Mouse (Mus musculus) lung, adult 2 months (tissue): ENCODE results near the gene 5730596B20Rik. TPM values are rescaled to one million over a fixed set of nuclear protein-coding genes. Genes with fewer than 3 reads are reported as not detected.

Experiments
- DNase-seq: peaks from one replicate; pipeline ENCODE4 v3.0.0; 2022
- H3K4me1 ChIP-seq: fragments of 200-500 bp; 2 replicates; pipeline ENCODE4 v1.6.1; 2011; ENCODE audit warnings: low read length; ENCODE audit not compliant: control insufficient read depth, insufficient read depth
- H3K4me3 ChIP-seq: fragments of 200-500 bp; replicated peaks from 2 replicates; pipeline ENCODE3; 2011; ENCODE audit warnings: low read depth, mild to moderate bottlenecking, control low read depth, low read length; ENCODE audit errors: extremely low read depth
- CTCF ChIP-seq: fragments of 200-500 bp; IDR thresholded peaks from 2 replicates; pipeline ENCODE4 v1.5.1; 2011; ENCODE audit warnings: mild to moderate bottlenecking, low read length, control low read depth; ENCODE audit not compliant: insufficient read depth
- POLR2A ChIP-seq: fragments of 200-500 bp; IDR thresholded peaks from 2 replicates; pipeline ENCODE4 v1.6.1; 2011; ENCODE audit warnings: low read depth, mild to moderate bottlenecking, control low read depth, low read length, borderline replicate concordance; ENCODE audit errors: extremely low read depth
- WGBS: fragments of 180-500 bp; shearing (Covaris S2); methylation state at CpG from one replicate; pipeline ENCODE4 v1.1.7; 2018; 5-methylcytosine and 5-hydroxymethylcytosine counted together
- polyA plus RNA-seq: library from polyadenylated mRNA; depleted of rRNA; stranded (reverse); fragments of >200 nt; gene quantifications from 2 replicates; pipeline ENCODE4 v1.2.3, GENCODE M21; 2012

The 5730596B20Rik gene
- polyA plus RNA-seq, 1 experiment, result 0.26 TPM

DNA sequence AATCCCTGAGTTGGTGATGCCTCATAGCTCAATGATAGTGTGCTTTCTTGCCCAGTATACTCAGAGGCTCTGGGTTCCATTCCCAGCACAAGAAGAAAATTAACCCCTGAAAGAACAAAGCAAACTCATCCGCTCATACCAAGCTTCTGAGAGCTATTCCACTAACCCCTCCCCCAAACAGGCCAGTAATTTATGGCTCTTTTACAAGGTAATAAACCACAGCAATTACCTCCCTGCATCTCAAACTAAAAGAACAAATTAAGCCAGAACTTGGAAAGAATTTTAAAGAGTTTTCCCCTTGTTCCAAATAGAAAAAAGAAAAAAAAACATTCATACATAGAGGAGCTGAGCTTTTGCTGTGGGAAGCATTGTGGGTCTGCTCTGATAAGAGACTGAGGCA is 5.5 kb downstream of the 5730596B20Rik start:
- TF ChIP-seq POLR2A, result no peak
- no peak for TF ChIP-seq CTCF
- no peaks in the 10 kb centered on the region for H3K4me1 ChIP-seq
- 62% methylated on average over 1 of the region's 1 CpGs for WGBS
- H3K4me3 ChIP-seq, result no peak overlapping the region
- DNase-seq, result peak; percentile 0

DNA sequence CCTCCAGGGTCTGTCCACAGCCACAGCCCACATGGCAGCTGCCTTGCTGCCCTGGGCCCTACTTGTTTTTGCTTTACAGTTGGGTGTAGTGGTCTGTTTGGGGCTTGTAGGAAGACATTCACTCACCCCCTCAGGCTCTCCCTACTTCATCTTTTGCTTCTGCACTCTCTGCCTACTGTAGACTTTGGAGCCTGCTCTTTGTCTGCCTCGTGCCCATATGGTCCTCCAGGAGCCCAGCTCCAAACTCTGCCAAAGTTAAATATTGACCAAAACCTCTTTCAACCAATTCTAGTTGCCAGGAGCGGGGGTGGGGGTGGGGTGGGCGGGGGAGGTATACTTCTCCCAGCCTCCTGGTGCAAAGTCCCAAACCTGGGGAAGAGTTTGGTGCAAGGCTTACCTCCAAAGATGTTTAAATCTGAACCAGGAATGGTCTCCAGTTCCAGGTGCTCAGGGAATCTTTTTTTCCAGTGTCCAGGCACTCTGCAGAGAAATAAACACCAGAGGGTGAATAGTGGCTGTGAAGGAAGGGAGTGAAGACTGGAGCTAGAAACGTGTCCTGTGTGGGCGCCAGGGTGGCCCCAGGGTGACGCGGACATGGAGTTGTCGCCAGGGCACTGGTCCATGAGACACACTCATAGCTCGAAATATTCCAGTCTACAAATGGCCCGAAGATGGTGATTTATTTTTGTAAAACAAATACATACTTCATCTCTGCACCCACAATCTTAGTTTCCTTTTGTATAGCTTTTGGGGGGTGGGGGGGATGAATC is 6.2 kb downstream of the 5730596B20Rik start:
- no peak for DNase-seq
- TF ChIP-seq CTCF, result no peak
- TF ChIP-seq POLR2A, result no peak
- 51% methylated on average over 10 of the region's 10 CpGs for WGBS
- H3K4me3 ChIP-seq, result no peak overlapping the region
- no peaks in the 10 kb centered on the region for H3K4me1 ChIP-seq

DNA sequence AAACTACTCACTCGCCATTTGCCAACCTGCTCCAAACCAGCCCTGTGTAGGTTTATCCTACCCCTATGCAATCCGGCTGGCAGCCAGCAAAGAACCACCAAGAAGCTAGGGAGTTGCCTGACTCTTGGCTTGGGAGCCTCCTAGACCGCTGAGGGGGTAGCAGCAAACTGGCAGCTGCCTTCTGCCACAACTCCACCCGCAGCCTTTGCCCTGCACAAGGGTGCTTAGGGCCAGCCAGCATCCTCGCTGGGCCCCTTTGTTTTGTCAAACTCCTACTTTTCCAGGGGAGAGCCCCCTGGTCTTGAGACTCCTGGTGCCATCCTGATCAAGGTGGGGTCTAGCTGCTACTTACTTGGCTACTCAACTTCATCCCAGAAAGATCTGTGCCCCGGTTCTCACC is 7.4 kb downstream of the 5730596B20Rik start:
- 41% methylated on average over 6 of the region's 6 CpGs for WGBS
- no peak for TF ChIP-seq POLR2A
- no peak for TF ChIP-seq CTCF
- DNase-seq, result no peak
- Histone ChIP-seq H3K4me1 (no peaks in the 10 kb centered on the region), H3K4me3 (no peak overlapping the region)

DNA sequence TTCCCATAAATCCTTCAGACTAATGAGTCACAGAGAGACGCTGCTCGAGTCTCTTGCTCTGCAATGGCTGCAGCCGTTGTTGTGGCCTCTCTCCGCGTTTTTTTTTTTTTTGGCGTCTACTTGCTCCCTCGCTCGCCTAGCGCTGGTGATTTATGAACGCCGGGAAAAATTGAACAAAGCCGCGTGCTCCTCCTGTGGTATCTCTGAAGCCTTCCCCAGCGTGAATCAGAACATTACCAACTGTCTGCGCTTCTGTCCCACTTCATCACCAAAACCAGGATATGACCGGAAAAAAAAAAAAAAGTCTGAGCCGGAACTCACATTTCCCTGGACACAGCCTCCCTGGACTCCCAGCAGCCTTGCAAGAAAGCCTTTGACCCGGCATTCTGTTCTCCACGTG is 7.9 kb downstream of the 5730596B20Rik start:
- peak overlapping the region; percentile 37 for H3K4me3 ChIP-seq
- H3K4me1 ChIP-seq, result peaks cover 4% of the 10 kb centered on the region
- peak; percentile 5 for DNase-seq
- TF ChIP-seq POLR2A (no peak), CTCF (no peak)
- WGBS, result 11% methylated on average over 19 of the region's 19 CpGs

DNA sequence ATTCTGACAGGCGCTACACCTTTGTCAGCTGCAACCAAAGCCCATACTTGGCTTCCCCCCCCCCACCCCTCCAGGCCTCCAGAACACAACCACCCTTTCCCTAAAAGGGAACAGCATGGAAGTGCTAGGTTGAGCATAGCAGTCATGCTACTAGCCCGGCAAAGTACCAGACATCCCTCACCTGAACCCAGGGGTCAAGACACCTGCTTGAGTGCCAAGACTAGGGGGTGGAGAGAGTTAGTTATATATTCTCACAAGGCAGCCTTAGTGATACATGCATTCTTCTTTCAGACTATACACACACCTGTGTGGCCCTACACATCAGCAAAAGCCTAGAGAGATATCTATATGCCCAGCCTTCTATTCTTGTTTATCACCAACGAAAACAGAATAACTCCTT is 8.5 kb downstream of the 5730596B20Rik start:
- TF ChIP-seq CTCF, result no peak
- peaks cover 4% of the 10 kb centered on the region for H3K4me1 ChIP-seq
- no peak for DNase-seq
- WGBS, result 56% methylated on average over 3 of the region's 3 CpGs
- no peak overlapping the region for H3K4me3 ChIP-seq

DNA sequence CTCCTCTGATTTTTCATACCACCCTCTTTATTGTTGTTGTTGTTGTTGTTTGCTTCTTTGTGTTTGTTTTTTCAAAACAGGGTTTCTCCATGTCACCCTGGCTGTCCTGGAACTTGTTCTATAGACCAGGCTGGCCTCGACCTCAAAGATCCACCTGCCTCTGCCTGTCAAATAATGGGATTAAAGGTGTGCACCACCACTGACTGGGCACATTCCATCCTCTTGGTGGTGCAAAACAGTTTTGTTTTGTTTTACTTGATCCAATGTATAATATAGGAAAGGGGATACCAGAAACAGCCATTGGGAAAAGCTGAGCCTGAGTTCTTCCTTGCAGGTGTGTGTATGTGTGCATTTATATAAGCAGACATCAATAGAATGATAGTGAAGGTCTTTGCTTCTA is 9.2 kb downstream of the 5730596B20Rik start:
- DNase-seq, result no peak
- TF ChIP-seq POLR2A, result no peak
- TF ChIP-seq CTCF, result no peak
- no peak overlapping the region for H3K4me3 ChIP-seq
- peaks cover 4% of the 10 kb centered on the region for H3K4me1 ChIP-seq
- WGBS, result 75% methylated on average over 1 of the region's 1 CpGs

DNA sequence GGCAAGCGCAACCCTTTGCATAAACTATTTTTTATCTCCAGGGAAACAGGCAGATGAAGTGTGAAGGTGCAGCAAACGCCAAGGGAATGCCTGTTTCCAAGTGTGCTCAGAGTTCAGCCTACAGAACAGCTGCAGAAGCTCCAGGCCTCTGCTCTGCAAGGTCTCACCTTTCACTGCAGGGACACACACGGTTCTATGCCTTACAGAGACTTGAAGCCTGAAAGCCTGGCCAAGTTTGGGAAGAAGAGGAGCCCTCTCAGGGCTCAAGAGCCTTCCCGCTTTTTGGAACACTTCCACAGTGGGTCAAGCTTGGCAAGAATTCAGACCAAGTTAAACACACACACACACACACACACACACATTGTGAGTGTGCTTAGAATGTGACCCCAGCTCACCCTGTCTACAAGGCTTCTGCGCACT is 11.9 kb downstream of the 5730596B20Rik start:
- DNase-seq, result no peak
- TF ChIP-seq CTCF (no peak), POLR2A (no peak)
- Histone ChIP-seq H3K4me1 (peaks cover 7% of the 10 kb centered on the region), H3K4me3 (no peak overlapping the region)
- WGBS, result 23% methylated on average over 5 of the region's 5 CpGs

DNA sequence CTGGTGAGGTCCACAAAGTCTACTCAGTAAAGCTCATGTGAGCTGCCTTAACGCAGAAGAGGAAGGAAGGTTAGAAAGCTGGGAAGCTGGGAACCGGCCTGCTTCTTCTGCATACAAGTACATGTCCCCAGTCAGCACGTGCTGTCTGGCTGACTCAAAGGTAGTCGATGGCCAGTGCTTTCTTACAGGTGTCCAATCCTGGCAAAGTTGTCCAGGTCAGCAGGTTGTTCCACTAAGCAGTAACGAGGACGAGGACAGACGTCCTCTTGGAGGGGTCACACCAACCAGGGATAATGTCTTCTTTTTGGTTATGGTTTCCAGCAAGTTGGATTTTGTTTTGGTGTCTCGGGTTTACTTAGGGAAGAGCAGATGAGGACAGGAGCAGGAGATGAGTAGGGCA is 12.6 kb downstream of the 5730596B20Rik start:
- H3K4me1 ChIP-seq, result peaks cover 7% of the 10 kb centered on the region
- DNase-seq, result no peak
- no peak overlapping the region for H3K4me3 ChIP-seq
- WGBS, result 34% methylated on average over 8 of the region's 8 CpGs
- TF ChIP-seq POLR2A (no peak), CTCF (no peak)

DNA sequence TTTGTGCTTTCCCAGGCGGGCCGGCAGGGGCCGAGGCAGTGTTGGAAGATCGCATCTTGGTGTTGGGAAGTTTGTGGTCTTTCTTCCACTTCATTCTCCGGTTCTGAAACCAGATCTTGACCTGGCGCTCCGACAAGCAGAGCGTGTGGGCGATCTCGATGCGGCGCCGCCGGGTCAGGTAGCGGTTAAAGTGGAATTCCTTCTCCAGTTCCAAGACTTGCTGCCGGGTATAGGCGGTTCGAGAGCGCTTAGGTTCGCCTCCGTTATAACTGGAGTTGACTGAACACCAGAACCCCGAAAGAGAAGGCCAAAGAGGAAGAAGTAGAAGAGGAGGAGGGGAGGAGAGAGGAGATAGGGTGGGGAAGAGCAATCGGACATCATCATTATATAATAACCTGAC is 13.1 kb downstream of the 5730596B20Rik start:
- peak overlapping the region; percentile 43 for H3K4me3 ChIP-seq
- peak; percentile 45 for DNase-seq
- peaks cover 7% of the 10 kb centered on the region for H3K4me1 ChIP-seq
- TF ChIP-seq CTCF, result no peak
- TF ChIP-seq POLR2A, result 0 out of 2 replicates have a peak, but pooled peaks have one; percentile 1
- 14% methylated on average over 23 of the region's 23 CpGs for WGBS
